Mouse (Mus musculus) thymus, postnatal 36 days (tissue): ENCODE measurements around the gene Trub1.

Source experiments
- DNase-seq, 2 experiments: peaks; one replicate each; pipeline ENCODE4 v3.0.0; 2022; ENCODE audit warnings: mixed read lengths in 2 of 2

Gene Trub1

DNA sequence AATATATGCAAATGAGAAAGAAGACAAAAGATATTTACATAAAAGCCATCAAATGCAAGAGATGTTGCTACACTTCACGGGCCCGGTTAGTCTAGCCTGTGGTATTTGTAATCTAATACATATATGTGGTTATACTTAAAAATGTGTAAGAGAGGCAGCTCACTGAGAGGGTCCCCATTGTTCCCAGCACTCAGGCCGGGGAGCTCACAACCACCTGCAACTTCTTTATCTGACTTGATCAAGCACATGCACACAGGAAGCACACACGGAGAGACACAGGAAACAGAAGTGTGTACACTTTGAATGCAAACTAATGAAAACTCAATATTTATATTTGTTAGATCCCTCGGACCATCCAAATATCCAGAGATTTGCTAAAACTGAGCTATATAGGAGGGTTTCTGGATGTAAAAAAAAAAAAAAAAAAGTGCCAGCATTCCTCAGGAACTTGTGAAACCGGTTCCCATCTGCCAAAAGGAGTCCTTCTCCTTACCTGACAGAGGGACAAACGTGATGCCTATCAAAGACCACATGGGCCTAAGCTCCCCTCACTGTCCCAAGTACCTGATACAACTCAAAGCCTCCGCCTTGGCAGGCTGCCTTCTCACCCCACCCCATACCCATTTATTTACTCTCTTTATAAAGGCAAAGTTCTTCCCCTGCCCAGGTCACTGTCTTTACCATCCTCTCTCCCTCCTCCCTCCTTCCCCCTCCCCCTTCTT, 9.6 kb upstream of the Trub1 start:
- DNase-seq: peak in 1 of 2 experiments; percentile 44

DNA sequence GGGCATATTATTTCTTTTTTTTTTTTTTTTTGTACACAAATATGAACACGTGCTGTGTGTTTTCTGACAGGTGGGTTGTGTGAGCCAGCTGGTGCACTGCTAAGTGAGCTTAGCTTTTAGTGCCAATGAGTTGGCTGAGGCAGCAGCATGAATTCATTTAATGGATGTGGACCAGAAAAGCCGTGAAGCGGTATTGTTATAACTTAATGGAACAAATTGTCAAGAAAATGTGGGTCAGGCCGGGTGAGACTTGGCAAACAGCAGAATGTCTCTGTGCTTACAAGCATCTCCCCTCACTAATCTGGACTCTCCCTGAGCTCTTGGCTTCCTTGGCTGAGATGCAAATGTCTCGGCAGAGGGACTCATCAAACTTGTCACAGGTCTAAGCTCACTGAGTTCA, 7.7 kb upstream of the Trub1 start:
- DNase-seq: no peak

DNA sequence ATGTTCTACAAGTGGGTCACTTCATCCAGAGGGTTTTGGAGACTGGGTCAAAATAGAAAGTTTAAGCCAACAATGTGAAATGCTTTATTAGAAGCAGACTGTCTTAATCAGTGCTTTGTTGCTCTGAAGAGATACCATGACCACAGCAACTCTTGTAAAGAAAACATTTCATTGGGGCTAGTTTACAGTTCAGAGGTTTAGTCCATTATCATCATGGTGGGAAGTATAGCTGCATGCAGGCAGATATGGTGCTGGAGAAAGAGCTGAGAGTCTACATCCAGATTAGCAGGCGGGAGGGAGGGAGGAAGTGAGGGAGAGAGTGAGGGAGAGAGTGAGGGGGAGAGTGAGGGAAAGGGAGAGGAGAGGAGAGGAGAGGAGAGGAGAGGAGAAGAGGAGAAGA, 1.9 kb upstream of the Trub1 start:
- DNase-seq: no peak

DNA sequence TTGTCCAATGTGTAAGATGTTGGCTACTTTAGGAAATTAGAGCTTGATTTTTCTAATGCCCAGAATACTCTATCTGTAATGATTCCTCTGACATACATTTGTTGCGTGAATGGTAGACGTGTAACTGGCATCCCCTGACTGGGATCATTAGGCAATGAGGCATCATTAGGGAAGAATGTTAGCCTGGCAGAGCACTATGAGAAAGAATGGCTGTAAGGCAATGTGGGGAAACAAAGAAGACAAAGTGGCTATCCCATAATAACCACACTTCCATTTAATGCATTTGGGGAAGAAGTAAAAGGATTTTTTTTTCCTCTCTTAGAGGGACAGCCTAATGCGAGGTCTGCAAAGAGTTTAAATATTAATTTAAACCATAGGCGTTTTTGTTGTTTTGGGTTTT, 950 bp upstream of the Trub1 start:
- DNase-seq: no peak

DNA sequence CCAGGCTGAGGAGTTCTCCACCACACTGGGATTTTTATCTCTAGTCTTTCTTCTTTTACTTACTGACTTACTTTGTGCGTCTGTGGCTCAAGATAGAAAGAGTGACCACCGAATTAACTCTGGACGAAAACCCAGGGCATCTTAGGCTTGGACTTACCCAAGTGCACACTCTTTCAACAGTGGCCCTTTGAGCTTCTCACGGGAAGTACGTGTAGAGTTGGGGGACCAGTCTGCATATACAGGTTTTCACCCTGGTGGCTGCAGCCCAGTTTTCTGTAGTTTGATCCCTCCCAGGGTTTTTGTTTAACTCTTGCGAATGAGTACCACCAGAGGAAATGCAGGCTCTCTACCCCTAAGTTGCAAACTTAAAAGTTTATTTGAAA, 497 bp downstream of the Trub1 start:
- no peak for DNase-seq

DNA sequence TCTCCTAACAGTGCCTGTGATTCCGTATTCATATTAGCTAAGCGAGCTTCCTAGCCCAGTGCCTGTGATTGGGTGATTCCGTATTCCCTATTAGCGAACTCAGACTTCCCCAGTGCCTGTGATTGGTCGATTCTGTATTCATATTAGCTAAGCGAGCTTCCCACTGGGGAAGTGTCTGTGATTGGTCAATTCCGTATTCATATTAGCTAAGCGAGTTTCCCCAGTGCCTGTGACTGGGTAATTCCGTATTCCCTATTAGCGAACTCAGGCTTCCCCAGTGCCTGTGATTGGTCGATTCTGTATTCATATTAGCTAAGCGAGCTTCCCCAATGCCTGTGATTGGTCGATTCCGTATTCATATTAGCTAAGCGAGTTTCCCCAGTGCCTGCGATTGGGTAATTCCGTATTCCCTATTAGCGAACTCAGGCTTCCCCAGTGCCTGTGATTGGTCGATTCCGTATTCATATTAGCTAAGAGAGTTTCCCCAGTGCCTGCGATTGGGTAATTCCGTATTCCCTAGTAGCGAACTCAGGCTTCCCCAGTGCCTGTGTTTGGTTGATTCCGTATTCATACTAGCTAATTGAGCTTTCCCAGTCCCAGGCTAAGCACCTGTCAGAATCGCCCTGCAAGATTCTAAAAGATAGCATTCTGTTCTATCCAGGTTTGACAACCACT, 2.7 kb downstream of the Trub1 start:
- no peak for DNase-seq

DNA sequence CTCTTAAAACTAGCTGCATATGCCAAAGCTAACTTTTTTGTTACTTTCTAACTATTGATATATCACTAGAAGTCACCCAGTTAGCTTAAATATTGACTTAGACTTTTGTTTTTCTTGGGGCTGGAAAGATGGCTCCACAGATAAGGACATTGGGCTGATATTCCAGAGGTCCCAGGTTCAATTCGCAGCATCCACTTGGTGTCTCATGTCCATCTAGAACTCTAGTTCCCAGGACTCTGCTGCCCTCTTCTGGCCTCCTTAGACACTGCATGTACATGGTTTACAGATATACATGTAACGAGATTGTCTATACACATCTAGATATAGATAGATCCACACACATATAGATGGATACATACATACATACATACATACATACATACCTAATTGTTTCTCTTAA, 4.4 kb downstream of the Trub1 start:
- DNase-seq: peak; percentile 67 to 80

DNA sequence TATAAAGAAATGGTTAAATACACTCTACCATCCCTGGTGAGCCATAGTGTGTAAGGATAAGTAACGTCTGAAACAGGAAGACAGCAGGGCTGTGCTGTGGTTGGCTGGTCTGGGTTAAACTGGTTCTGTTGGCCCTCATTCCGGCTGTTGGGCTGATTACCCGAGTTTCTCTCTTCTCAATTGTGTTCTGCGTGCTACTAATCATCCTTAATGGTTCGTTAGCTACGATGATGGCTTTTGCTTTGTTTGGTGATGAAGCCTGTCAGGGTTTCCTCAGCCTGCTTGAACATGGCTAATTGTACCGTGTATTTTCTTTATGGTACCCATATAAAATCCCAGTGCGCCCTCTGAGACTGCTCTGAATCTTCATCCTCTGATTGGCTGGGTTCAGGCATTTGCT, 11.0 kb downstream of the Trub1 start:
- DNase-seq: no peak

DNA sequence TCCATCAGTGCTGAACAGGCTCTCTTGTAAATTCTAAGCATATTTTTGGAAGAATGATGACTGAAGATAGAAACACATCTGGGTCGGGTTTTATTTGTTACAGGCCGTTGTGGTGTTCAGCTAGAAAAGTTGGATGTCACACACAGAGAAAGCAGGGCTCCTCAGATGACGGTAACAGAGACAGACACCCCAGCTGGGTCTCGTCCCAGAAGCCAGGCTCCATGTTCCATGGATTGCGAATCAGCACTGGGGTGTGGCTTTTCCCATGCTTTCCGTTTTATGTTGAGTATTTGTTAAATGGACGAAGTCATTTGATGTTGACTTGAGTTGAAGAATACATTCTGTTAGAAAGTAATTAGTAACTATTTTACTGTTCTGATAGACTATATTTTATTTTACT, 13.0 kb downstream of the Trub1 start:
- DNase-seq: no peak

DNA sequence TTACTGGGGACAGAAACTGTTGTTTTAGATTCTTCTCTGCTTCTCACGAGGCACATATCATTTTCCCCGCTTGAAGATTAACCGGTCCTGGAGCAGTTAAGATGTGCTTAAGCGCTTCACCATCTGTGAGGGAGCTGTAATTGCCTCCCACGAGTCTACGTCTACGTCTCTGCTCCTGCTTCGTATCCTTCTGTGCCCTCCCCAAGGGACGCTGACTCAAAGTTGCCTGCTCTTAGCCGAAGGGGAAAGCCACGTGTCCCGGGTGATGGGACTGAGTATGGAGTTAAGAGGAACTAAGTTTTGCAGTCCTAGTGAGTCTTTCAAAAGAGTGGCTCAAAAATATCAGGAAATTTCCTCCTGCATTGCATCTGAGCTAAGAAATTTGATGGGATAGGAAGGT, 18.3 kb downstream of the Trub1 start:
- no peak for DNase-seq

DNA sequence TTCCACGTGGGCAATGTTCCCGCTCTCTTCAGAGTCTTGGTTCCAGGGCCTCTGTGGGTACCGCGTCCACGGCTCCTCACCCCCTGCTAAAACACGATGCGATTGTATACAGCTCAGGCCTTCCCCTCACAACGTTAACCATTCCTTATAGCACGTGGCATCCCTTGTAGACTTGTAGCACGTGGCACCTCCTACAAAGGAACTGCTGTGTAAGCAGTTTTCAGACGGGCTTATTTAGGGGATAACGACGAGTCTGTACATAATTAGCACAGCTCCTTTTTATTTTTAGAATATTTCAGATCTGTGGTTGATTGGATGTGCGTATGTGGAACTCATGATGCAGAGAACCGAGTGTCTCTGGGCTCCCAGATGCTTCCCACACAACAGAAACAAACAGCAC, 19.5 kb downstream of the Trub1 start:
- DNase-seq: no peak

DNA sequence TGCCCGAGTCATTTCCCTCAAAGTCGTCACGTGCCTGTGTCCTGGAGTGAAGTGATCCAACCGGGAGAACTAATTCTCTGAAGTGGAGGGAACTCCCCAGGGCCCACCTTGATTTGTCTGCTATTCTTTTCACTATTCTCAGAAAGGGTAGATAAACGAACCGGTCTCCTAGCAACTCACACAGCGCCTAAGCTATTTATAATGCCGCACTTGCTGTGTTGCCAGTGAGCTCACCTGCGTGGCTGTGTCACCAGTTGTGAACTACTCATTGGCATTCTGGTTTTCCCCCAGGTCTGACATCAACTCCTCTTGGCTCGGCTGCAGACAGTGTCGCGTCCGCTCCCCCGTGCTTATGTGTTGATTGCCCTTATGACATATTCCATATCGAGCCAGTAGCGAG, 20.6 kb downstream of the Trub1 start:
- no peak for DNase-seq

DNA sequence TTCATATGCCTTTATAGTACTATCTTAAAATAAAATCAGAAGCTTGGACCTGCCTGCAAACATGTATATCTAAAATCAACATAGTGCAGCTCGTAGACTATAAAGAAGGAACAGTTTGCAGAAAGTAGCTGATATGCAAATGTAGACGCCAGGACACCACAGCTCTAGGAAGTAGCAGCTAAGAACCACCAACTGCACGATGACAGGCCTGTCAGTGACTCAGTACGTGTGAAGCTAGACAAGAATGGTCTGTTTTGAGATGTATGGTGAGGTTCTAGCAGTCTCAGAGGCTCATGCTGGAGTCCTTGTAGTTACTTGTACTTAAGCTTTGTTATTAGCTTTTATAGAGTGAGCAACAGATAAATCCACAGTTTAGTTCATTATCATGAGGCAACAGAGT, 22.6 kb downstream of the Trub1 start:
- DNase-seq: no peak

DNA sequence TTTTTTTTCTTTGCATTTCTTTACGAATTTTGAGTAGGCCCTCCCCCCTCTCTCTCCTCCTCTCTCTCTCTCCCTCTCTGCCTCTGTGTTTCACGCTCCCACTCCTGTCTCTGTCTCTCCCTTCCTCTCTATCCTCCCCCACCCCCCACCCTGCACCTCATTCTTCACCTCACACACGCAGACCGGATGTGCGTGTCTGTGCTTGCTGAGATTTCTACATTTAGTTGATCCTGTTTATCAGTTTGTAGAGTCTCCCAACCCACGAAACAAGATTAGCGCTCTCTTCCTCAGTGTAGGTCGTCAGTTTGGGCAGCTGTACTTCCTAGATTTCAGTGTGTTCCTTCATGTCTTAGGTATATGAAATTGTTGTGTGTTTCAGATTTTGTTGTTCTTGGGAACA, 24.6 kb downstream of the Trub1 start:
- no peak for DNase-seq

DNA sequence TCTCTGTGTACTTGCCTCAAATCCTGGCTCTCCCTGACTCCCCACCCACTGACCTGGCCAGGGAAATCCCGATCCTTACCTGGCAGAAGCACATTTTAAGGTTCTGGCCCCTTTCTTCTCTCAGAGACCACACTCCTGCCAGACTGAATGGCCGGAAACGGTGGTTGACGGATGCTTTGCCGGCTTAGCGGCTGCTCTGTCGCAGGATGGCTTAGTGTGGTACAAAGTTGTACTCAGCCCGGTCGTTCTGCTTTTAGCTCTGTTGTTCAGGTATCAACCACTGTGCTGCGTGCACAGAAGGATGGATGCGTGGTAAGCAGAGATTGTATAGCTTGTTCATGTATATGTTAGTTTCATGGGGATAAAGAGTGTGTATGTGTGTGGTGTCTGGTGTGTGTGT, 25.3 kb downstream of the Trub1 start:
- DNase-seq: no peak

DNA sequence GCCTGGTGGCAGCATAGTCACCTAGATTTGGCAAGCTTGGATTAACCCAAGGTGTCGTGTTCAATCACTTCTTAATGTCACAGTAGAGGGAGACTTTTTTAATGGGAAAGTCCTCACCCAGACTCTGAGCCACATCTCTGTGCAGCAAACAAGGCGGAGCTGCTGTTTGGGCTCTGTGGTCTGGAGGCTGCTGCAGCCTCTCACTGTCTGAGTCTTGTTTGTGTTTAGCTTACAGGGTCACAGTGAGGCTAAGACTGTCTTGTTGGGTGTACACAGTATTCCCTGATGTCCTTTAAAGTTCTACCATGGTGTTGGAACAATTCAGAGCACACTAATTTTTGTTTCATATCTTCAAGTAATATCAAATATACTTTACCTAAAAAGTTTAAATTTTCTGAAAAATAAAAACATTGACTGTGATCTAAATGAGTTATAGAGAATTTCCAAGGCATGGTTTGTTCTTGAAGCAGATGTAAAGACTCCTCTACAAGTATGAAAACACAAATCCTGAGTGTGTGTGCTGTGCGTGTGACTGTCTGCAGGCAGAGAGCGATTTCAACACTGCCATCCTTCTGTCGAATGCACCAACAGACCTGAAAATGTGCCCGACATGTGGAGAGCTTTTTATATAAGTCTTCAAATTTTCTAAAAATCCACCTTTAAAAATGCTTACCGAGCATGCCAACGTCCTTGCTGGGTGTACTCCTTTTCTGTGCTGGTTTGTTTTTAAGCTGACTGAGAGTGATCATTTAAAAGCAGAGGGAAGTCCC, 27.4 kb downstream of the Trub1 start:
- no peak for DNase-seq

DNA sequence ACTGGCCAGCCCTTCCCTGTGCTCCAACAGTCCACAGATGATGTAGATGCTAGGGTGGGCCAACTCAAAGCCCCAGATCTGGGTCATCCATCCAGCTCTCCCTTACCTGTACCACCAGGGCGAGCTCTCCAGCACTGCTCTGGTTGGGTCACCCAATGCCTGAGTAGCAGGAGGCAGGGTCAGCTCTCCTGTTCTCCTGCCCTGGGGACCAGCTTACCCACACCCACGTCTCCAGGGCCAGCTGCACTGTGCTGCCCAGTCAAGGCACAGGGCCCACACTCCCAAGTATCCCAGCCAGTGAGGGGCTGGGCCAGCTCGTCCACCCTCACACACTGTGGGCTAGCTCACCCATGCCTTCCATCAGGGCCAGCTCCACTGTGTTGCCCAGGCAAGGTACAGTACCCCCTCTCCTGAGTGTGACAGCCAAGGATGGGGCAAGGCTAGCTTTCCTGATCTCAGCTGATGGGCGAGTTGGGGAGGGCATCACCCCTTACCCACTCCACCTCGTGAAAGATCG, 29.1 kb downstream of the Trub1 start:
- DNase-seq: no peak

DNA sequence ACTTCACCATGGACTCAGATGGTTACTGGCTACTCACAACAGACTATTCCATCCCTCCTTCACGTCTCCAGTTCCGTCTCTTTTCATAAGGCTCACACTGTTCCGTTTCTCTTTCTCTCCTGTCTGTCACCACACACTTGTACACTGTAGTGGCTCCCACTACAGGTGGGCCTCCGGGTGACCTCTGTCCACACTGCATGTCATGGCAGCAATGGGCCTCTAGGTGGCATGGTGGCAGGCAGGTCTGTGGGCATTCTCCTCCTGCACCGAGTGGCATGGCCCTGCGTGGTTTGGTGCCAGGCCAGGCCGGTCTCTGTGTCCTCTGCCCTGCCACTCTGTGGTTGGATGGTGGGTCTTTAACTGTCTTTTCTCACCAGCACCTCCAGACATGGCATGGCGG, 30.1 kb downstream of the Trub1 start:
- DNase-seq: peak; percentile 60 to 66

DNA sequence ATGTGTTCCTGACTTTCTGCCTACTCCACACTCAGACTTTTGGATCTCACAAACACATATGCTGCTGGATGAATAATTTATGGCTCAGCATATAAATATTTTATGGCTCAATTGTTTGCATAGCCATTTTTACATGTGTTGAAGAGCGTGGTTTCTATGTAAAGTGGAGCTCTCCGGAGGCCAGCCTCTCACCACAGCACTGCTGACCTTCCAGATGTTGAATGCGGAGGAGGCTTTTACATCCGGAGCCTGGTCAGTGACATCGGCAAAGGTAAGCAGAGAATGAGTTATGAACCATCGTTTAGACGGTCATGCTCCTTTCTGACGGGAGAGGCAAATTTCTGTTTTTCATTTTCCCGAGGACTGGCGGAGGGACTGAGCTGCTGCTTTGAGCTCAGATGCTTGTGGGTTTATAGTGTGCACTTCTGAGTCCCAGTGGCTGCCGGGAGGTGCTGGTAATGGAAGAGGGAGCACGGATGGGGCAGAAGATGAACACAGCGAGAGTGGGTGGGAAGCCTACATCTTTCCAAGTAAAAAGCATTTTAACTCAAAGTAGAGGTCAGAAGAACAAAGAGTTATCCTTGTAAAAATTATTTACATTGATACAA, 34.4 kb downstream of the Trub1 start:
- DNase-seq: no peak

DNA sequence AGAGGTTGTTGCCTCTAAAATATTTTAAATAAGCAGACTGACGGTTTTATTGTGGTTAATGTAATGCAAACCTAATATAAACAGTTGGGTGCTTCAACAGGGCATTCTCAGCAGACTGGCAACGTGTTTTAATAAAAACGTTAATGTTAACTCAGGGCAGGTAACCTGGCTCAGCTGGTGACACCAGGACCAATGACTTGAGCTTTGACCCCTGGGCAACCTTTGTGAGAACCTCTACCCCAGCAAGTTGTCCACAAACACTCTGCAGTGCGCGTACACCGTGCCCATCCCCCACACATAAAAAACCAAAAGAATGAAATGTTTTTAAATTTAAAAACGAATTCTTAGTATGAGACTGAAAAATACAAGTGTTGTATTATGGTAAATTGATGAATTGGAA, 36.8 kb downstream of the Trub1 start:
- no peak for DNase-seq

DNA sequence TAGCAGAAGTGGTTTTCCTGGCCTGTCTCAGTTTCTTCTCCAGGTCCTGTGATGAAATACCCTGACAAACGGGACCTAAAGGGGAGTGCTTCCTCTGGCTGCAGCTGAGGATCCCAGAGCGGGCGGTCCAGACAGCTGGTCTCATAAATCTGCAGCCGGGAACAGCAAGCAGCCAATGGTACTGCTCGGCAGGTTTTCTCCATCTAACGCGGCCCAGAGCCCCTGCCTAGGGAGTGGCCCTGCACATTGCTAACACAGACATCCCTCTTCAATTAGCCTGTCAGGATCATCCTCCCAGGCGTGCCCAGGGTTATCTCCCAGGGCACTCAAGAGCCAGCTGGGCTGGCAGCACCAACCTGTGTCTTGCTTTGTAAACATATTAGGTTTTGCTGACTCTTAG, 38.3 kb downstream of the Trub1 start:
- no peak for DNase-seq

DNA sequence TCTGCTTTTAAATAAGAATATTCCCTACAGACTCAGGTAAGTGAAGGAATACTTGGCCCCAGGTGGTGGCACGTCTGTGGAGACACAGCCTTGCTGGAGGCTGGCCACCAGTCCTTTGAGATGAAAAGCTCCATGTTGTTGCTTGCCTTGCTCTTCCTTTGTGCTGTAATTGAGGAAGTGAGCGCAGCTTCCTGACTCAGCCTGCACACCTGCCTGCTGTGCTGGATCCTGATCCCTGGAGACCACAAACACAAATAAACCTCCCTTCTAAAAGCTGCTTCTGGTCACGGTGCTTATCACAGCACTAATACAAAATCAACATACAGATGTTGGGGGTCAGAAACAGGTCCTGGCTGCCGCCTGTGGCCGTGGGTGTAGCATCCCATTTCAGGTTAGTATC, 41.3 kb downstream of the Trub1 start:
- DNase-seq: no peak

DNA sequence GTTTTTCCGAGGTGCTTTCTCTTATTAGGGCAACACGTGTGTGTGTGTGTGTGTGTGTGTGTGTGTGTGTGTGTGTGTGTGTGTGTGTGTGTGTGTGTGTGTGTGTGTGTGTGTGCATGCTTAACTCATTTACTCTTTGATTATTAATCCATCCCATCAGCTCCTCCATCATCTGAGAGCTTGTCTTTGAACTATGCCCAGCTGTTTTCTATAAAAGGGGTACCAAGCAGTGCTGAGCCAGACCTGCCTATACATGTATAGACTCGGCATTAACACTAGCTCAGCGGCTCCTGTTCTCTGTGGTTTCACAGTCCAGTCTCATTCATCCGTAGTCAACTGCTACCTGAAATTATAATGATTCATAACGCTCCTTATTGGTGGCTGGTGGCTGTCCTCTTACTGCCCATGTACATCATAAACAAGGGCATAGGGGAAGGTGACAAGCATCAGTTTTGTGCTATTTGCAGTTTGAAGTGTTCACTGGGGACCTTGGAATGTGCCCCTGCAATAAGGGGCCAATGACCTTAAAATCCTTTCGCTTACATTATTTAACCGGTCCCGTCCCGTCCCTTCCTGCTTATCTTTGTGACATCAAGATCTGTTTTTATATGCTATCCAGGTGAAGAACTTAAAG, 45.5 kb downstream of the Trub1 start:
- no peak for DNase-seq
